Mouse (Mus musculus) lung, postnatal 14 days (tissue): ENCODE results near the gene Cdk19.
"Not testable (repeated sequence)": the region's sequence is repeated elsewhere in the genome, so short reads cannot be mapped to it uniquely, and the experiment has no call there.

ENCODE experiments used
- DNase-seq: peaks from one replicate; pipeline ENCODE4 v3.0.0; 2021

The Cdk19 gene

GRCm38 (mm10) chr10:40526986-40527385 lies 187.6 kb downstream of the Cdk19 start:
- no peak for DNase-seq

GRCm38 (mm10) chr10:40527573-40527972 lies 188.2 kb downstream of the Cdk19 start:
- DNase-seq: no peak

GRCm38 (mm10) chr10:40528668-40529067 lies 189.3 kb downstream of the Cdk19 start:
- DNase-seq: no peak

- peak; percentile 70 for DNase-seq
These were observed 190.3 kb downstream of the Cdk19 start for GRCm38 (mm10) chr10:40529617-40530016.

- no peak for DNase-seq
These were observed 191.3 kb downstream of the Cdk19 start for GRCm38 (mm10) chr10:40530661-40531060.

- not testable (repeated sequence) for DNase-seq
These were observed 193.2 kb downstream of the Cdk19 start for GRCm38 (mm10) chr10:40532586-40532985.
